Mouse (Mus musculus) olfactory bulb, adult 2 months (tissue): ENCODE results near the gene Idh1. TPM values are rescaled to one million over a fixed set of nuclear protein-coding genes. Genes with fewer than 3 reads are reported as not detected.

Experiments used
- H3K27ac ChIP-seq: fragments of 200-500 bp; 2 replicates; pipeline ENCODE4 v1.5.1; 2012; ENCODE audit warnings: low read depth, low read length; ENCODE audit not compliant: insufficient read depth
- H3K4me1 ChIP-seq: fragments of 200-500 bp; 2 replicates; pipeline ENCODE4 v1.6.1; 2012; ENCODE audit warnings: low read length; ENCODE audit not compliant: control insufficient read depth, insufficient read depth
- H3K4me3 ChIP-seq: fragments of 200-500 bp; 2 replicates; pipeline ENCODE4 v1.5.1; 2012; ENCODE audit warnings: mild to moderate bottlenecking, low read depth, low read length, moderate library complexity; ENCODE audit not compliant: insufficient read depth
- CTCF ChIP-seq: fragments of 200-500 bp; IDR thresholded peaks from 2 replicates; pipeline ENCODE4 v1.5.1; 2012; ENCODE audit warnings: low read depth, mild to moderate bottlenecking, low read length, moderate library complexity; ENCODE audit not compliant: insufficient read depth
- POLR2A ChIP-seq: fragments of 200-500 bp; IDR thresholded peaks from 2 replicates; pipeline ENCODE4 v1.6.1; 2012; ENCODE audit warnings: mild to moderate bottlenecking, low read depth, low read length, moderate library complexity; ENCODE audit not compliant: insufficient read depth
- WGBS: fragments of 180-500 bp; shearing (Covaris S2); methylation state at CpG from one replicate; pipeline ENCODE4 v1.1.7; 2018; 5-methylcytosine and 5-hydroxymethylcytosine counted together
- polyA plus RNA-seq: library from polyadenylated mRNA; stranded (reverse); fragments of >200 nt; gene quantifications from 2 replicates; pipeline ENCODE4 v1.2.4, GENCODE M21; 2012; ENCODE audit warnings: low replicate concordance; ENCODE audit not compliant: missing spikeins, insufficient read depth, insufficient read length

Gene Idh1
- polyA plus RNA-seq, 1 experiment: not detected

DNA sequence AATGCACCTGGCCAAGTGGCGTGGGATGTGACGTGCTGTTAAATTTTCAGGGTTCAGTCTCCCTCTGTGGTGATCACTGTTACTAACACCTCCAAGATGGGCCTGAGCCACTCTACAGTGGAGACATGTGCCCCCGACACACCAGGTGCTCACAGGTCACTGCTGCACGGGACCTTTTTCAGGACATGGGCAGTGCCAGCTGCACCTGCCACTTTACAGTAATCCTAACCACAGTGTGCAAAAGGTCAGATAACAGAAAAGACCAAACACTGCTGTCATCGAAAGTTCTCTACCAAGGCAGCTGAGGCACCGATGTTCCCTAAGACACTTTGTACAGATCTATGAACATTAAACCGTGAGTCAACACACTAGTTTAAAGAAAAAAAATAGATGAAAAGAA, 16.8 kb downstream of the Idh1 start:
- Histone ChIP-seq H3K27ac (no peak overlapping the region), H3K4me1 (no peaks in the 10 kb centered on the region), H3K4me3 (no peak overlapping the region)
- 91% methylated on average over 7 of the region's 7 CpGs for WGBS
- TF ChIP-seq CTCF (no peak), POLR2A (no peak)

DNA sequence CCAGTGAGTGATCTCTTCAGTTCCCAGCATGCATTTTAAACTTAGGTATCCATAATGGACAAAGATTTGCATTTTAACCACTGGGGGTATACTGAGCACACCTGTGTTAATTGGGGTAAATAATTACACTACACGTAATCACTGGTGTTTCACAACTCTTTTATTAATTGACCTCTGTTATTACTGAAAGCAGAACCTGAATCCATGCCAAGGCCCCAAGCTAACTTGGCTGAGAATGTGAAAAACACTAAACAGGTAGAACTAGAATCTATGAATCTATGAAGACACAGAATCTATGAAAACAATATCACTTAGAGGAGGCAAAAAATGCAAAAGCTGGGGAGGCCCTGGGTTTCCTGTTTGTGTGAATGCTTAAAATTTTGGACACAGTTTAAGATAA, 18.8 kb downstream of the Idh1 start:
- no peak overlapping the region for H3K4me3 ChIP-seq
- WGBS: 77% methylated on average over 1 of the region's 1 CpGs
- no peaks in the 10 kb centered on the region for H3K4me1 ChIP-seq
- H3K27ac ChIP-seq: no peak overlapping the region
- no peak for TF ChIP-seq CTCF
- no peak for TF ChIP-seq POLR2A

DNA sequence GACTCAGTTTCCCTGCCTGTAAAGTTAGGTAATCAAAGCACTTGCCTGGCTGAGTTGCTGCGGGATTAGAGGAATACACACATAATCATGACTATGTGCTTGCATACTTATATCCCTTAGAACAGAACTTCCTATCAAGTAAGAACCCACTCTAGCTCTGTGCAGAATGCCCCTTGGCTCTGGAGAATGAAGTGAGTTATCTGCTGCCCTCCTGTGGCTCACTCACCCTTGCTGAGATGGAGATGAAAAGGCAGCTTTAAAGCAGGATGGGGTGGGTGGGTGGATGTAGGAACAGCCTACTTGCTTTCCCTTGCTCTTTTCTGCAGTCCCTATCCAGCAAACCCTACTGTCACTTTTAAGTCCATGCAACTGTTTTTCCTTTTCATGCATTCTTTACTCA, 24.1 kb downstream of the Idh1 start:
- H3K4me1 ChIP-seq: no peaks in the 10 kb centered on the region
- no peak overlapping the region for H3K27ac ChIP-seq
- H3K4me3 ChIP-seq: no peak overlapping the region
- 100% methylated on average over 1 of the region's 1 CpGs for WGBS
- TF ChIP-seq CTCF (no peak), POLR2A (no peak)

DNA sequence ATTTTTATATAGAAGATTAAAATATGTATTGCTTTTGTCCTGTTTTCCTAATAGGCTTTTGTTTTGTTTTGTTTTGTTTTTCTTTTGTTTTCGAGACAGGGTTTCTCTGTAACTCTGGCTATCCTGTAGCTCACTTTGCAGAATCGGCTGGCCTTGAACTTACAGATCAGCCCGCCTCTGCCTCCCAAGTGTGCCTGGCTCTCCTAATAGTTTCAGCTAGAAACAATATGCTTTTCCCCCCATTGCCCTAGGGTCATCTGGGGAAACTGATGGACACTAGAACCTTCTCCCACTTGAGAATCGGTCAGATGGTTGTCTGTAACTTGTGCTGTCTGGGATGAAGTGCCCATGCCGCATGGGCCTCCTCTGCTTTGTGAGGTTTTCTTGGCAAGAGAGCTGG, 30.2 kb downstream of the Idh1 start:
- no peak overlapping the region for H3K27ac ChIP-seq
- 91% methylated on average over 5 of the region's 5 CpGs for WGBS

DNA sequence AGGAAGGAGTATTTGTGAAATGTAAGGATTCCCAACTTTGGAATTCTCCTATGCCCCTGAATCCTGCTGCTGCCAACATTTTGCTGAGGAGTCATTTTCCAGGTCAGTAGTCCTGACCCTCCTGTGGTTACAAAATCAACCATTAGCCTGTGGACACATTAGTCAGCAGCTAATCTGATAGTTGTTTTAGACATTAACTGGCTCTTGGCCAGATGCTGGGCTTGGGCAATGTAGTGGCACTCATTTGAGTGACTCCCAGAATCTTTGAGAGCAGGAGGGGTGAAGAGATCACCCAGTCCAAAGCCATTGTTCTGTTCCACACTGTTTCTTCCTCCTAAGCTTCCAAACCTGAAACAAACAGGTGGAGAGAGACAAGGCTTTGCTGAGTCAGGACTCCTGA, 31.5 kb downstream of the Idh1 start:
- H3K4me3 ChIP-seq: no peak overlapping the region
- no peak overlapping the region for H3K27ac ChIP-seq
- TF ChIP-seq POLR2A (no peak), CTCF (no peak)
- H3K4me1 ChIP-seq: no peaks in the 10 kb centered on the region

More for the DNA sequence above, 30.2 kb downstream of the Idh1 start:
- Histone ChIP-seq H3K4me3 (no peak overlapping the region), H3K4me1 (no peaks in the 10 kb centered on the region)
- TF ChIP-seq CTCF (no peak), POLR2A (no peak)

DNA sequence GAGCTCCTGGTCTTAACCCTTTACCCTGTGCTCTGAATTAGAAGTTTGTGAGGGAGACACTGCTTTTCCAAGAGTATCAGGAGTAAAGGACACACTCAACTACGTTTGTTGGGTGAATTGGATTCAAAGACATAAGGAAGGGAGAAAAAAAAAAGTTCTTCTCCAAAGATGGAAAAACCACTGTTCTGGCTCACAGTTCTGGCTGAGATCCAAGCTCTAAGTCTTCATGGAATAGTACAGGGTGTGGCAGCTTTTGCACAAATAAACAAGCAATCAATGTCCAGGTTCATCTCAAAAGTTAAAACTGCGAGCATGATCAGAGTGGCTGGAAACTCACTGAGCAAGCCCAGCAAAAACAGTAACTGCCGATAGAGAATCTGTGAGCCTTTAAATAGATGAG, 38.3 kb downstream of the Idh1 start:
- H3K27ac ChIP-seq: no peak overlapping the region
- 76% methylated on average over 3 of the region's 3 CpGs for WGBS
- TF ChIP-seq POLR2A (no peak), CTCF (no peak)
- H3K4me1 ChIP-seq: no peaks in the 10 kb centered on the region
- H3K4me3 ChIP-seq: no peak overlapping the region

DNA sequence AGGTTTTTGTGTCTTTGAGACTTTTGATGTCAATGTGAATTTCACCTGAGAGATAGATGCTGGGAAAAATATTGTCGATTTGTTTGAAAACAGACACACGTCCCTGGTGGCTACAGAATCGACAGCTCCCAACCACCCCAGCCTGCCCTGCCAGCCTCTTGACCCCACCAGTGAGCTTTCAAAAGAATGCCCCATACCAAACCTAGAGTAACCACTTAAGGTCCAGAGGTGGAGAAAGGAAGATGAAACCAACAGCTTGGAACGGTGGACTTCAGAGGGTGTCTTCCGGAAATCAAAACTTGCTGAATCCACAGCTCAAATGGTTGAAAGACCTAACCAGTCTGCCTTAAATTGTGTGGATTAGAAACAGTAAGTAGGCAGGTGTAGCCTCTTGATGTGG, 39.0 kb downstream of the Idh1 start:
- H3K4me1 ChIP-seq: no peaks in the 10 kb centered on the region
- H3K4me3 ChIP-seq: no peak overlapping the region
- no peak for TF ChIP-seq POLR2A
- TF ChIP-seq CTCF: no peak
- WGBS: 93% methylated on average over 5 of the region's 5 CpGs
- H3K27ac ChIP-seq: no peak overlapping the region

DNA sequence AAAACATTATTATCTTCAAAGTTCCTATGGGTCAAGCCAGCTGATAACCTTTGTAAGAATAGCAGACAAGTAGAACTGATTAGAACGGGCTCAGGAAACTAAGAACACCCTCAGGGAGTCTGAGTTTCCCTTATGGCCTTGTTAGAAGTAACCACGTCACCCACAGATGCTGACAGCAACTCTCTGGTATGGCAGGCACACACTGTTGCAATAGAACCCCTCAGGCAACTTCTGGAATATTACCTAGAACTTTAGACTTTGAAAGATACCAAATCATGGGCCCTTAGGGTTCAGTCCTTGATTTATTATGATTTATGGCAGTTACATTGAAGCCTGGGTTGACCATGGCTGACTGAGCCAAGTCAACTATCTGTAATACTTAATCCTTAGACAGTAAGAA, 39.7 kb downstream of the Idh1 start:
- H3K4me3 ChIP-seq: no peak overlapping the region
- no peaks in the 10 kb centered on the region for H3K4me1 ChIP-seq
- TF ChIP-seq POLR2A: no peak
- TF ChIP-seq CTCF: no peak
- WGBS: 75% methylated on average over 2 of the region's 2 CpGs
- H3K27ac ChIP-seq: no peak overlapping the region

DNA sequence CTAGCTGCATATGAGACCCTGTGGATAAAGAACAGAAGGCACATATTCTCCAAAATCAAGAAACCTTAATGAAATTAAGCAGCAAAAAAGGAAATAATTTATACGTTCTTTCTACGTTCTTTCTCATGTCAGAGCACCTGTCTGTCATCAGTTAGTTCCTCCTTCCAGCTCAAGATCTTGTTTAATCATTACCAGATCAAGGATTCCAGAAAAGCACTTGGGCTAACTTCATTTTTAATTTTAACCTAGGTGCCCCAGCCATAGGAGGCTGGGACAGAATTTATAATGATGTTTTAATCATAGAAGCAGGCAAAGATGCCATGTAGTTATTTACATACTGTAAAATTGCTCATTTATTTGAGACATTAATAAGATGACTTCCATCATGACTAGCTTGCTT, 41.5 kb downstream of the Idh1 start:
- H3K4me1 ChIP-seq: no peaks in the 10 kb centered on the region
- H3K4me3 ChIP-seq: no peak overlapping the region
- H3K27ac ChIP-seq: no peak overlapping the region
- TF ChIP-seq POLR2A (no peak), CTCF (no peak)
- 91% methylated on average over 2 of the region's 2 CpGs for WGBS

DNA sequence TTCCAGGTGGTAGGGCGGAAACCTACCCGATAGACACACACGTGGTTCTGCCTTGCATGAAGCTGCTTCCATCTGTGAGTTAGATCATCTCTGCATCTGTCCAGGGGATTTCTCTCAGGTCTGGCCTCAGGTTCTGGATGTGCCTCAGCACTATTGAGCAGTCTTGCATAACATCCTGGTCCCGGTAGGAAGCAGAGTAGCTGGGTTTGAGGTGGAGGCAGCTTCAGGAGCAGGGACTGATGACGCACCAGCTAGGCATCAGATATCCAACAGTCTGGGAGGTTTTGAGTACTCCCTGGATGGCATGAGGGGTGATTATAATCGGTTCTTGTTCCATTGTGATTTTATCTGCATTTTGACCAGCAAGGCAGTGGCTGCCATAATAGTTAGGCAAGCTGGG, 48.7 kb downstream of the Idh1 start:
- TF ChIP-seq POLR2A (no peak), CTCF (no peak)
- H3K27ac ChIP-seq: no peak overlapping the region
- WGBS: 90% methylated on average over 6 of the region's 6 CpGs
- H3K4me1 ChIP-seq: no peaks in the 10 kb centered on the region
- no peak overlapping the region for H3K4me3 ChIP-seq

DNA sequence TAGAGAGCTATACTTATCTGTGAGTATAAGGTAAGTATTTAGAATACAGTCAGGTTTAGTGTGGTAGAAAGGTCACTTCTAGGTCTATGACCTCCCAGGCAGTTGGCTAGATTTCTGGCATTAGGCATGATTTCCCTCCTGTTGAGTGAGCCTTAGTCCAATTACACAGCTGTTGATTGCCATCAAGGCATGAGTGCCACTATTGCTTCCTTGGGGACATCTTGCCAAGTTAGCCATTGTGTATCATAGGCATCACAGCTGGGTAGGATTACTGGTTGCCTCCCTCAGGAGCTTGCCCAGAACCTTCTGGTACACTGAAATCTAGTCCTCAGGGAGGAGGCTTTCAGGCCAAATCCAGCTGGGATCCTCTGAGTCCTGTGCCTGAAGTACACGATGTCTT, 53.5 kb downstream of the Idh1 start:
- H3K4me3 ChIP-seq: no peak overlapping the region
- H3K27ac ChIP-seq: no peak overlapping the region
- WGBS: 65% methylated on average over 1 of the region's 1 CpGs
- TF ChIP-seq CTCF: no peak
- TF ChIP-seq POLR2A: no peak
- H3K4me1 ChIP-seq: no peaks in the 10 kb centered on the region
